Mouse (Mus musculus): ENCODE measurements at regions not wholly inside any gene's neighbourhood (a gene's known extent, or its start where the extent isn't known, plus 50 kb on each side); places are given as distances from the start of the nearest gene placed in this dataset.

DNA sequence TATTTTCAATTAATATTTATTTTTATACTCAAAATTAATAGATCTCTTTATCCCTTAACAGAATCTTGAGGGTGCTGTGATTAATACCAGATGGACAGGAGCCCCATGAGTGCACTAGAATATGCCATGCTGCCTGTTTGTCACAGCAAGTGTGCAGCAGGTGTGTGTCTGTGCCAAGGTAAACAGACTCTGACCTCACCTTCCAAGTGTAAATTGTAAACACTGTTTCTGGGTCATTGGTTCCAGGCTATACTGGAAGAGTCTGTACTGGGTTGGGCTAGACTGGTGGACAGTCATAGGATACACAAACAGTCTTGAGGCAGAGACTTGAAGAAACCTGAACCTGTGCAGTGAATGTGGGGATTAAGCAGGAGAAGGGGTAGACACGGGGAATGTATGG is 422.2 kb downstream of the Gm21833 start:
- ATAC-seq (ENCODE audit: insufficient number of reproducible peaks, low FRiP score, low TSS enrichment, low read depth): no peak
- 39% methylated on average over 1 of the region's 1 CpGs for WGBS
- H3K36me3 ChIP-seq: no peaks in the 10 kb centered on the region
- H3K27ac ChIP-seq (replicated peaks): no peak overlapping the region
- no peak overlapping the region for H3K4me2 ChIP-seq (replicated peaks)
- H3K4me1 ChIP-seq: no peaks in the 10 kb centered on the region
- H3K9me3 ChIP-seq (replicated peaks): no peaks in the 10 kb centered on the region
- H3K27me3 ChIP-seq: no peaks in the 10 kb centered on the region
- no peak overlapping the region for H3K9ac ChIP-seq
- no peak overlapping the region for H3K4me3 ChIP-seq (replicated peaks)

DNA sequence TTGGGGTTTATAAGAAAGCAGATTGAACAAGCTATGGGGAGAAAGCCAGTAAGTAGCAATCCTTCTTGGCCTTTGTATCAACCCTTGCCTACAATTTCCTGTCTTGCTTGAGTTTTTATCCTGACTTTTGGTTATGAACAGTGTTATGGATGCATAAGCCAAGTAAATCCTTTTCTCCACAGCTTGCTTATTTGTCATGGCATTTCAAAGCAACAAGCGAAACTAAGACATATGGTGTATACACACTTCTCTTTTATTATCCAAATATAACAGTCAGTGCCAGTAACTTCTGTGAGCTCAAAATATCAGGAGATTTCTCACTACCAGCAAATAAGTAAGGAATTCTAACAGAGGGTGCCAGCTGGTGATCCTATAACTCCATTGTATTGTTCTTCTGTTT is 426.0 kb downstream of the Gm21833 start:
- H3K9ac ChIP-seq: no peak overlapping the region
- WGBS: 77% methylated on average over 1 of the region's 1 CpGs
- H3K27me3 ChIP-seq: no peaks in the 10 kb centered on the region
- ATAC-seq (ENCODE audit: insufficient number of reproducible peaks, low FRiP score, low TSS enrichment, low read depth): no peak
- H3K4me1 ChIP-seq: no peaks in the 10 kb centered on the region
- H3K27ac ChIP-seq (replicated peaks): no peak overlapping the region
- no peaks in the 10 kb centered on the region for H3K9me3 ChIP-seq (replicated peaks)
- no peak overlapping the region for H3K4me3 ChIP-seq (replicated peaks)
- no peak overlapping the region for H3K4me2 ChIP-seq (replicated peaks)
- H3K36me3 ChIP-seq: no peaks in the 10 kb centered on the region

DNA sequence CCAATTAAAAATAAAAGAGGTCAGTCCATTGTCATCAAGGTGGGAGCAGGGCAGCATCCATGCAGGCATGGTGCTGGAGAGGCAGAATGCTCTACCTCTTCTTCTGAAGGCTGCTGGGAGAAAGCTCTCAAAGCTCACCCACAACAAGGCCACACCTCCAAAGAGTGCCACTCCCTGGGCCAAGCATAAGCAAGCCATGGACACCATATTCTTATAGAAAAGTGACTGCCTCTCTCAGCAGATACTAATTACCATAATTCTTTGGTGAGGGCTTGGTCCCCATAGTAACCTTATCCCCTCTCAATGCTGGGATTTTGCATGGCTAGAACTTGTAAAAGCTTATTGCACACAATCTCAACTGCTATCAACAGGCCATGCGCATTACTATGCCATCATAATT is 443.7 kb downstream of the Gm21833 start:
- 98% methylated on average over 1 of the region's 1 CpGs for WGBS
- Histone ChIP-seq H3K4me1 (no peaks in the 10 kb centered on the region), H3K36me3 (no peaks in the 10 kb centered on the region)

DNA sequence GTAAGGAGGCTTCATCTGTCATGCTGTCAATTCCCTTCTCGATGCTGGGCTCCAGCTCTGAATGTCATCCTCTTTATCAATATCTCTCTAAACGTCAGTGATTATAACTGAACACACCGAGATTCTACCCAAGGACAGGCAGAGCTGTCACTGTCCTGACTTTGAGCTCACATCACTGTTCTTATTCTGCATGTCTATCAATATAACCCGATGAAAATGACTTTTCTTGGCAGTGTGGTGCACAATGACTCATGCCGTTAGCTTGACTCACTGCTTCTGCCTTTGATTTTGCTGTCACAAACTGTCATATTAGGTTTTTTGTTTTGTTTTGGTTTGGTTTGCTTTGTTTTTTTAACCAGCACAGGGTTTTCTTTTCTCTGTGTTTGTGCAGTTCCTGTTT is 488.1 kb downstream of the Gm21833 start:
- Histone ChIP-seq H3K9ac (no peak overlapping the region), H3K27ac (replicated peaks) (no peak overlapping the region), H3K4me2 (replicated peaks) (no peak overlapping the region), H3K9me3 (replicated peaks) (no peaks in the 10 kb centered on the region), H3K4me1 (no peaks in the 10 kb centered on the region), H3K27me3 (no peaks in the 10 kb centered on the region), H3K4me3 (replicated peaks) (no peak overlapping the region), H3K36me3 (no peaks in the 10 kb centered on the region)
- ATAC-seq (ENCODE audit: insufficient number of reproducible peaks, low FRiP score, low TSS enrichment, low read depth): no peak
- 69% methylated on average over 5 of the region's 5 CpGs for WGBS

More for the DNA sequence above, 443.7 kb downstream of the Gm21833 start:
- Histone ChIP-seq H3K27ac (replicated peaks) (no peak overlapping the region), H3K4me2 (replicated peaks) (no peak overlapping the region), H3K4me3 (replicated peaks) (no peak overlapping the region), H3K9me3 (replicated peaks) (no peaks in the 10 kb centered on the region), H3K9ac (no peak overlapping the region), H3K27me3 (no peaks in the 10 kb centered on the region)
- ATAC-seq (ENCODE audit: insufficient number of reproducible peaks, low FRiP score, low TSS enrichment, low read depth): no peak

DNA sequence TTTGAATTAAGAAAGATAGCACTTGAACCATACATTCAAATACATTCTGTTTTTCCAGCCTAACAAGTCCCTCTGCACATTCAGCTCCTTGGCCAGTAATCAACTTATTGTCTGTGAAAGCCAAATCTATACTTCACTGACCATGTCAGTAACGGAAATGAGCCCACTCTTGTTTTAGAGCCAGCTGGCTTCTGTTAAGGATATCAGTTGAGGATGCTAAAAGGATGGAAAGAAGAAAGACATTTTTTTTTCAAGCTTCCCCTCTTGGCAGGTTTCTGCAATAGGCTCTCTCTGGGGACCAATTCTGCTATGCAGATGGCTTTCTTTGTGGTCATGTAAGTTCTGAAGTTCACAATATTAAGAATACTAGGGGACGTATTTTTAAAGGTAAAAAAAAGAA is 498.6 kb downstream of the Gm21833 start:
- H3K4me2 ChIP-seq (replicated peaks): no peak overlapping the region
- H3K36me3 ChIP-seq: no peaks in the 10 kb centered on the region
- no peak overlapping the region for H3K9ac ChIP-seq
- 60% methylated on average over 2 of the region's 2 CpGs for WGBS
- H3K4me1 ChIP-seq: no peaks in the 10 kb centered on the region
- H3K27me3 ChIP-seq: no peaks in the 10 kb centered on the region
- no peak overlapping the region for H3K27ac ChIP-seq (replicated peaks)
- no peak for ATAC-seq (ENCODE audit: insufficient number of reproducible peaks, low FRiP score, low TSS enrichment, low read depth)
- no peak overlapping the region for H3K4me3 ChIP-seq (replicated peaks)
- no peaks in the 10 kb centered on the region for H3K9me3 ChIP-seq (replicated peaks)

DNA sequence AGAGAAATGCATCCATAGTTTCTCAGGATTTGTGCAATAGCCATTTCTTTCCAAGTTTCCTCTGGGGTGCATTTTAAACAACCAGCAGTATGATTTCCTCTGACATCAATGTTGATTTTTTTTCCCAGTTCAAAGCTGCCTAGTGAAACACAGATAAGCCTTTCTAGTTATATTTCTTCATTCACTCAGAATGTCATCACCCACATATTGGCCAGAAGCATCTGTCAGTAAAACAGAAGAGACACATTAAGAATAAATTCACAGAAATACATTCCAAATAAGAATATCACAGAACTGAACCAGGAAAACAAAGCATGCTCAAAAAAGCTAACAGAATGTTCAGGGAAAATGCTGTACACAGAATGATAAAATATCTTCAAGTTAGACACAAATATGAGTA is 522.9 kb downstream of the Gm21833 start:
- no peak overlapping the region for H3K4me3 ChIP-seq (replicated peaks)
- no peaks in the 10 kb centered on the region for H3K36me3 ChIP-seq
- no peaks in the 10 kb centered on the region for H3K9me3 ChIP-seq (replicated peaks)
- no peak overlapping the region for H3K4me2 ChIP-seq (replicated peaks)
- no peak overlapping the region for H3K27ac ChIP-seq (replicated peaks)
- H3K9ac ChIP-seq: no peak overlapping the region
- H3K27me3 ChIP-seq: no peaks in the 10 kb centered on the region
- no peak for ATAC-seq (ENCODE audit: insufficient number of reproducible peaks, low FRiP score, low TSS enrichment, low read depth)
- no peaks in the 10 kb centered on the region for H3K4me1 ChIP-seq

DNA sequence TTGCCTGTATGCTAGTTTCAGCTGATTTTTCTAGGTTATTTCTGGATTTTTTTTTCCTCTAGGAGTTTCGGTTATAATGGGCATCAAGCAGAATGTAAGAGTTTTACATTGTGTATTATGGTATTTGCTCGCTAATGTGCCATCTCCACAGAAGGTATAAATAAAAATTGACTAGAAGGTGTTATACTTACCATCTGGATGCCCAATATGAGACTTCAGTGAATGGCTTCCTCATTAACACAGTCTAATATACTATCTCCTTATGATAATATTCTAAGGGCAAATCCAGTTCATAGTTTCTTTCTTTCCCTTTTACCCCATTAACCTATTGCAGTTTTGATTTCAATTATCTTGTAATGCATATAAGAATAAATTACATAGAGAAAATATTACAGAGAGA is 566.4 kb downstream of the Gm21833 start:
- no peaks in the 10 kb centered on the region for H3K36me3 ChIP-seq
- 94% methylated on average over 2 of the region's 2 CpGs for WGBS
- H3K9me3 ChIP-seq (replicated peaks): no peaks in the 10 kb centered on the region
- H3K4me1 ChIP-seq: no peaks in the 10 kb centered on the region
- no peak overlapping the region for H3K27ac ChIP-seq (replicated peaks)
- no peaks in the 10 kb centered on the region for H3K27me3 ChIP-seq
- H3K9ac ChIP-seq: no peak overlapping the region
- H3K4me2 ChIP-seq (replicated peaks): no peak overlapping the region
- no peak overlapping the region for H3K4me3 ChIP-seq (replicated peaks)
- no peak for ATAC-seq (ENCODE audit: insufficient number of reproducible peaks, low FRiP score, low TSS enrichment, low read depth)

DNA sequence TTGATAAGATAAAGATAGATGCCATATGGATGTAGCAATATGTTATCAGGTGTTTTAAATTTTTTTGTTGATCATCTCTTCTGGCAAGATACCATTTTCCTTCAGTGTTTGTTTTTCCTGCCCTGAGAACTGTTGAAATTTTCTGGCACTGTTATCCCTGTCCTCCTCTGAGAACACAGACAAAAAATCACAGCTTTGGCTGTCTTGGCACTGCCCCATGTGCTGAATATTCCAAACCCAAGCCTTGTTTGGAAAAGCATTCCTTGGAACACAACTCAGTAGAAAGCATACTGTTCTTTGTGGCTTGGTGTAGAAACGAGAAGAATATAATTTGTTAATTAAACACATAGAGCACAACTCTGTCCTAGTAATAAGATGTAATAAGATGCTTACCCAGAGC is 592.5 kb downstream of the Gm21833 start:
- no peak overlapping the region for H3K27ac ChIP-seq (replicated peaks)
- 8% methylated on average over 1 of the region's 1 CpGs for WGBS
- 0 out of 2 replicates have a peak, but pooled peaks have one; percentile 43 for ATAC-seq (ENCODE audit: insufficient number of reproducible peaks, low FRiP score, low TSS enrichment, low read depth)
- H3K9me3 ChIP-seq (replicated peaks): no peaks in the 10 kb centered on the region
- H3K4me2 ChIP-seq (replicated peaks): no peak overlapping the region
- H3K4me1 ChIP-seq: no peaks in the 10 kb centered on the region
- no peak overlapping the region for H3K4me3 ChIP-seq (replicated peaks)
- no peaks in the 10 kb centered on the region for H3K27me3 ChIP-seq
- H3K9ac ChIP-seq: no peak overlapping the region
- no peaks in the 10 kb centered on the region for H3K36me3 ChIP-seq

DNA sequence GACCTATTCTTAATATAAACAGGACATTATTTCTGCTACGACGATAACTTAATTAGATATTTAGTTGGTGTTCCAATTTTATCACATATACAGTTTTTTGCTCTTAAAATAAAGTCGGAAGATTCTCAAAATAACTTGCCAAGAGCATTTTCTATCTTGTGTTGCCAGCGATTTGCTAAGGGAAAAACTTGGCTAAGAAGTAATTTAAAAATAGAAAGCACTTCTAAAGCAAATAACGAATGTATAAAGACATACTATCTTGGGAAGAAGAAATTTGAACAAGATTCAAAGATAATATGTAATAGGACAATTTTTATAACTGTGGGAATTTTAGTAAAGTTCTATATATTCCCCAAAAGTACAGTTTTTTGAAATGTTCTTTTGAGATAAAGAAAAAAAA is 594.9 kb downstream of the Gm21833 start:
- ATAC-seq (ENCODE audit: insufficient number of reproducible peaks, low FRiP score, low TSS enrichment, low read depth): no peak
- no peaks in the 10 kb centered on the region for H3K27me3 ChIP-seq
- no peaks in the 10 kb centered on the region for H3K9me3 ChIP-seq (replicated peaks)
- no peaks in the 10 kb centered on the region for H3K4me1 ChIP-seq
- no peak overlapping the region for H3K9ac ChIP-seq
- no peaks in the 10 kb centered on the region for H3K36me3 ChIP-seq
- WGBS: 73% methylated on average over 5 of the region's 5 CpGs
- H3K27ac ChIP-seq (replicated peaks): no peak overlapping the region
- H3K4me3 ChIP-seq (replicated peaks): no peak overlapping the region
- no peak overlapping the region for H3K4me2 ChIP-seq (replicated peaks)

Data from embryonic facial prominence, embryonic 15.5 days (tissue).